9 mouse cellular contexts compared by ENCODE assay signal in the genomic region with DNA sequence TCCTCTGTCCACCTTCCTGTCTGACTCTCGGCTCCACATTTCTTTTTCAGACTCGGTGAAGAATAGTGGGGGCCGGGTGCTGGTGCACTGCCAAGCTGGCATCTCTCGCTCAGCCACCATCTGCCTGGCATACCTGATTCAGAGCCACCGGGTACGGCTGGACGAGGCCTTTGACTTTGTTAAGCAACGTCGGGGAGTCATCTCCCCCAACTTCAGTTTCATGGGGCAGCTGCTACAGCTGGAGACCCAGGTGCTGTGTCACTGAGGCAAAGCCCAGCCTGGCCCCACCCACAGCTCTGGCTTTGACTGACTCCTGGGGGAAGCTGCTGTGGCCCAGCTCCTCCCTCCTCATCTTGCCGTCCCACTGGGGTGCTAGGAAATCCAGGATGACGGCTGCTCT. TPM values are rescaled to one million over a fixed set of nuclear protein-coding genes. Genes with fewer than 3 reads are reported as not detected.
DNase-seq lines count a peak whose midpoint lies in the region; ATAC-seq and TF ChIP-seq lines count a peak whose summit lies in the region.
"Had no signal": no experiment of that assay in that cellular context is flagged by ENCODE, and none has a peak within 500 bp of the region (broad histone marks: within the 10 kb centered on the region; RNA-seq: fewer than 3 reads in every experiment).

No protein-coding gene starts in this region.

- ATAC-seq in heart, embryonic 16.5 days (replicated peaks; ENCODE audit: extremely low read depth, insufficient read depth, low FRiP score): no peak
- no peak for ATAC-seq in hindbrain, embryonic 12.5 days (ENCODE audit: low FRiP score)
- no peak for ATAC-seq in midbrain, postnatal 0 days (ENCODE audit: low FRiP score)
- ATAC-seq: Patski had no signal

- peak overlapping the region; percentile 72 for H3K9ac ChIP-seq in heart, embryonic 16.5 days (ENCODE audit: low read length)
- no peak overlapping the region; the same call in 1 of the 2 replicates for H3K9ac ChIP-seq in MEL (ENCODE audit: control insufficient read depth, low read depth, low read length, poor library complexity, severe bottlenecking)
- no peak overlapping the region for H3K9ac ChIP-seq in hindbrain, embryonic 12.5 days
- no peak overlapping the region for H3K9ac ChIP-seq in midbrain, postnatal 0 days (replicated peaks; ENCODE audit: low read length, poor library complexity, severe bottlenecking)

- H3K4me3 ChIP-seq in heart, embryonic 16.5 days (ENCODE audit: low read length): peak overlapping the region; percentile 61
- peak overlapping the region in 1 of 2 experiments; percentile 70; a peak in 1 of 4 replicates for H3K4me3 ChIP-seq in MEL (ENCODE audit: control insufficient read depth in 1 of 2, insufficient read depth in 1 of 2, low read depth in 2 of 2, low read length in 2 of 2)
- H3K4me3 ChIP-seq in hindbrain, embryonic 12.5 days: no peak overlapping the region
- peak overlapping the region; percentile 44; the same call in 1 of the 2 replicates for H3K4me3 ChIP-seq in midbrain, postnatal 0 days (ENCODE audit: low read depth, low read length)
- H3K4me3 ChIP-seq in layer of hippocampus, adult 2 months: no peak overlapping the region

- no peak for DNase-seq in heart, postnatal 36 days
- DNase-seq in MEL (ENCODE audit: low read depth, low spot score): peak; percentile 34
- no peak for DNase-seq in midbrain, postnatal 0 days (ENCODE audit: low spot score)
- DNase-seq in ovary, postnatal 14 days (ENCODE audit: low spot score): no peak
- DNase-seq in urinary bladder, postnatal 36 days (ENCODE audit: low spot score in 2 of 2): no peak
- DNase-seq in layer of hippocampus, adult 2 months (ENCODE audit: low spot score in 2 of 2): no peak

- 50% methylated on average over 11 of the region's 11 CpGs for WGBS in heart, embryonic 16.5 days
- WGBS in hindbrain, embryonic 12.5 days: 68% methylated on average over 11 of the region's 11 CpGs
- WGBS in midbrain, postnatal 0 days: 68% methylated on average over 11 of the region's 11 CpGs

- H3K27me3 ChIP-seq in heart, embryonic 16.5 days (ENCODE audit: control insufficient read depth, insufficient read depth, low read length): peaks cover 16% of the 10 kb centered on the region
- no peaks in the 10 kb centered on the region for H3K27me3 ChIP-seq in MEL (ENCODE audit: control insufficient read depth in 1 of 2, insufficient read depth in 2 of 2, low read length in 2 of 2)
- peaks cover 52% of the 10 kb centered on the region for H3K27me3 ChIP-seq in hindbrain, embryonic 12.5 days
- peaks cover 13% of the 10 kb centered on the region for H3K27me3 ChIP-seq in midbrain, postnatal 0 days (ENCODE audit: insufficient read depth, low read length)
- H3K27me3 ChIP-seq: Patski had no signal

- peaks cover 12% of the 10 kb centered on the region for H3K79me2 ChIP-seq in MEL (ENCODE audit: control insufficient read depth, insufficient read depth, low read length, poor library complexity)

- no peaks in the 10 kb centered on the region for H3K36me3 ChIP-seq in heart, embryonic 16.5 days (ENCODE audit: control insufficient read depth, insufficient read depth)
- H3K36me3 ChIP-seq in MEL (ENCODE audit: control insufficient read depth in 1 of 2, insufficient read depth in 2 of 2, low read length in 2 of 2): peaks cover 0 to 12% of the 10 kb centered on the region in 2 experiments; a peak in 2 of 4 replicates
- H3K36me3 ChIP-seq in hindbrain, embryonic 12.5 days: no peaks in the 10 kb centered on the region
- H3K36me3 ChIP-seq in midbrain, postnatal 0 days (ENCODE audit: insufficient read depth, low read length): no peaks in the 10 kb centered on the region

- peak overlapping the region; percentile 24; the same call in 1 of the 2 replicates for H3K27ac ChIP-seq in heart, embryonic 16.5 days (ENCODE audit: low read length)
- no peak overlapping the region for H3K27ac ChIP-seq in MEL (ENCODE audit: control insufficient read depth, low read depth, low read length)
- H3K27ac ChIP-seq in hindbrain, embryonic 12.5 days: no peak overlapping the region
- H3K27ac ChIP-seq in midbrain, postnatal 0 days (ENCODE audit: low read depth, low read length): no peak overlapping the region
- no peak overlapping the region for H3K27ac ChIP-seq in layer of hippocampus, adult 2 months

- peak overlapping the region; percentile 91 for H3K4me2 ChIP-seq in heart, embryonic 16.5 days (ENCODE audit: low read depth, low read length)
- H3K4me2 ChIP-seq in hindbrain, embryonic 12.5 days (replicated peaks): 0 out of 2 replicates have a peak overlapping the region, but pooled peaks have one; percentile 4
- H3K4me2 ChIP-seq in midbrain, postnatal 0 days (ENCODE audit: low read depth, low read length, poor library complexity, severe bottlenecking): peak overlapping the region; percentile 66; the same call in 1 of the 2 replicates

- no peak for TF ChIP-seq EP300 in MEL (IDR thresholded peaks at IDR 0.05; ENCODE audit: low read depth in 1 of 2, low read length in 2 of 2)

- H3K9me3 ChIP-seq in heart, embryonic 16.5 days (replicated peaks; ENCODE audit: control insufficient read depth, low read length): no peaks in the 10 kb centered on the region
- H3K9me3 ChIP-seq in MEL (replicated peaks; ENCODE audit: insufficient read depth, low read length): no peaks in the 10 kb centered on the region
- no peaks in the 10 kb centered on the region for H3K9me3 ChIP-seq in hindbrain, embryonic 12.5 days (replicated peaks)
- no peaks in the 10 kb centered on the region for H3K9me3 ChIP-seq in midbrain, postnatal 0 days (ENCODE audit: low read length)

- TF ChIP-seq RAD21 in MEL (IDR thresholded peaks at IDR 0.05; ENCODE audit: low read depth, low read length): no peak

- peaks cover 8% of the 10 kb centered on the region for H3K4me1 ChIP-seq in heart, embryonic 16.5 days (ENCODE audit: control insufficient read depth, insufficient read depth, low read length)
- peaks cover 0 to 20% of the 10 kb centered on the region in 2 experiments; a peak in 3 of 4 replicates for H3K4me1 ChIP-seq in MEL (ENCODE audit: control insufficient read depth in 1 of 2, insufficient read depth in 2 of 2, low read length in 2 of 2)
- peaks cover 15% of the 10 kb centered on the region for H3K4me1 ChIP-seq in hindbrain, embryonic 12.5 days
- no peaks in the 10 kb centered on the region for H3K4me1 ChIP-seq in midbrain, postnatal 0 days (ENCODE audit: insufficient read depth, low read length)

- intact Hi-C loops in heart, postnatal 36 days (cut with DNase I): no loop called here

- TF ChIP-seq POLR2A in MEL (IDR thresholded peaks at IDR 0.05; ENCODE audit: control insufficient read depth in 1 of 2, insufficient read depth in 1 of 2, low read depth in 1 of 2, low read length in 2 of 2, poor library complexity in 1 of 2): no peak

- TF ChIP-seq CTCF in MEL (IDR thresholded peaks at IDR 0.05 in 2 of 3, conservative IDR thresholded peaks at IDR 0.05 in 1 of 3; ENCODE audit: control insufficient read depth in 1 of 3, insufficient read depth in 1 of 3, low read depth in 2 of 3, low read length in 3 of 3, poor library complexity in 1 of 3, severe bottlenecking in 1 of 3): no peak
- no peak for TF ChIP-seq CTCF in midbrain, postnatal 0 days (IDR thresholded peaks at IDR 0.05)
- TF ChIP-seq CTCF in layer of hippocampus, adult 2 months (conservative IDR thresholded peaks at IDR 0.05): no peak

TF ChIP-seq in MEL, 35 proteins besides CTCF, POLR2A, EP300 and RAD21:
- TF ChIP-seq MYB (IDR thresholded peaks at IDR 0.05; ENCODE audit: low read depth, low read length) (no peak), GABPA (IDR thresholded peaks at IDR 0.05; ENCODE audit: low read depth, low read length) (no peak)

RNA-seq across cellular contexts. Expression of gene Astl, which starts 0.9 kb away (rescaled TPM):
- polyA plus RNA-seq in heart, embryonic 16.5 days (2015; fragmentation: Nextera tagmentation; extraction: Ambion mirVana): not detected in 2 replicates
- not detected for total RNA-seq in heart, postnatal 36 days (2021)
- not detected in 2 replicates for total RNA-seq in MEL (2012; rRNA removed)
- not detected for polyA plus RNA-seq in MEL (2012; ENCODE audit: insufficient read depth in 1 of 2, insufficient read length in 2 of 2, low read depth in 1 of 2, low replicate concordance in 2 of 2, missing spikeins in 1 of 2)
- not detected in 2 replicates for polyA plus RNA-seq in hindbrain, embryonic 12.5 days (2016; fragmentation: Nextera tagmentation; extraction: Ambion mirVana)
- not detected in 2 replicates for total RNA-seq in midbrain, postnatal 0 days (2014; rRNA removed)
- not detected in 2 replicates for polyA plus RNA-seq in midbrain, postnatal 0 days (2015; fragmentation: Nextera tagmentation; extraction: Ambion mirVana)
- total RNA-seq in layer of hippocampus, adult 2 months (2021): not detected
- polyA plus RNA-seq: Patski had no signal

RNA-seq across cellular contexts. Expression of gene Dusp2, which starts 1.6 kb away (rescaled TPM):
- polyA plus RNA-seq in heart, embryonic 16.5 days (2015; fragmentation: Nextera tagmentation; extraction: Ambion mirVana): 10.4 and 18.1 TPM in 2 replicates
- under 1 TPM; 0.36 to 0.38 TPM for total RNA-seq in heart, postnatal 36 days (2021)
- 6.5 and 10.4 TPM in 2 replicates for total RNA-seq in MEL (2012; rRNA removed)
- polyA plus RNA-seq in MEL (2012; ENCODE audit: insufficient read depth in 1 of 2, insufficient read length in 2 of 2, low read depth in 1 of 2, low replicate concordance in 2 of 2, missing spikeins in 1 of 2): 10 to 100 TPM in 1 of 2 experiments, not detected in 1; 11.6 TPM
- 5.5 and 6.9 TPM in 2 replicates for polyA plus RNA-seq in hindbrain, embryonic 12.5 days (2016; fragmentation: Nextera tagmentation; extraction: Ambion mirVana)
- total RNA-seq in midbrain, postnatal 0 days (2014; rRNA removed): 10.8 and 18.0 TPM in 2 replicates
- 23.0 and 23.6 TPM in 2 replicates for polyA plus RNA-seq in midbrain, postnatal 0 days (2015; fragmentation: Nextera tagmentation; extraction: Ambion mirVana)
- 1 to 10 TPM; 1.6 to 2.0 TPM for total RNA-seq in layer of hippocampus, adult 2 months (2021)

RNA-seq across cellular contexts. Expression of gene Adra2b, which starts 25.5 kb away (rescaled TPM):
- polyA plus RNA-seq in heart, embryonic 16.5 days (2015; fragmentation: Nextera tagmentation; extraction: Ambion mirVana): 1.3 and 1.4 TPM in 2 replicates
- 1 to 10 TPM in 1 of 2 experiments, under 1 TPM in 1; 0.80 to 1.2 TPM for total RNA-seq in heart, postnatal 36 days (2021)
- not detected in 2 replicates for total RNA-seq in MEL (2012; rRNA removed)
- polyA plus RNA-seq in MEL (2012; ENCODE audit: insufficient read depth in 1 of 2, insufficient read length in 2 of 2, low read depth in 1 of 2, low replicate concordance in 2 of 2, missing spikeins in 1 of 2): not detected
- 2.4 and 2.6 TPM in 2 replicates for polyA plus RNA-seq in hindbrain, embryonic 12.5 days (2016; fragmentation: Nextera tagmentation; extraction: Ambion mirVana)
- total RNA-seq in midbrain, postnatal 0 days (2014; rRNA removed): 0.66 and 0.71 TPM in 2 replicates
- polyA plus RNA-seq in midbrain, postnatal 0 days (2015; fragmentation: Nextera tagmentation; extraction: Ambion mirVana): 0.54 and 0.68 TPM in 2 replicates
- total RNA-seq in layer of hippocampus, adult 2 months (2021): under 1 TPM in 1 of 2 experiments, not detected in 1; 0.26 TPM
- polyA plus RNA-seq: Patski had no signal

Comparison
In these comparisons a context has a peak if more than half of its experiments do, and no peak if none do; other contexts are left out.
1. H3K4me2 ChIP-seq: peak in every context shown above with its lines; median percentile 91 in heart, embryonic 16.5 days; 66 in midbrain, postnatal 0 days; 4 in hindbrain, embryonic 12.5 days.
2. H3K4me3 ChIP-seq: peak in heart, embryonic 16.5 days (single experiment) and midbrain, postnatal 0 days (single experiment); none in hindbrain, embryonic 12.5 days (single experiment) and layer of hippocampus, adult 2 months (single experiment).